9 mouse cellular contexts compared by ENCODE assay signal in the genomic region with DNA sequence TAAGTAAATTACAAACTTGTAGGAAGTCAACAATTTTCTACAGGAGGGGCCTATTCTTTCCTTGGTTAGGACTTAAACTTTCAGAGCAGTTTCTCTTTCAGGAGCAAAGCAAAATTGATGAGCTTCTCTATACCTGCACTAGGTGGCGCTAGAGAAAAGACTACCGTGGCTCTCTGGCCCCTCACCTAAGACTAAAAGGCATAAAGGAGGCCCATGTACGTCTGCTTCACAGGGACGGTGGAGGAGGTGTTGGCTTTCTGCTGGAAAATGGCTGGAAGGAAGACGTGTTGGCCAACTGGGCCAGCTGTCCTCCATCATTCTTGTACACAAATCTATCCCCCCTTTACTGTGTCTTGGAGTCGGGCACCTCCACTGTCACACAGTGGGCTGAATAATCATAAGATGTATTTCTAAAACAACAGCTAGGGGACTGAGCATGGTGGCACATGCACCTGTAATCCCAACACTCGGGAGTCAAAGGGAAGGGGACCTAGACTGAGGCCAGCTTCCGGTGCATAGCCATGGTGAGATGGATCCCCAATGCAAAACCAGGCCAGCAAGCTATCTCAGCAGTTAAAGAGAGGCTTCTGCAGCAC. TPM values are rescaled to one million over a fixed set of nuclear protein-coding genes. Genes with fewer than 3 reads are reported as not detected.
DNase-seq lines count a peak whose midpoint lies in the region; ATAC-seq and TF ChIP-seq lines count a peak whose summit lies in the region.
"Had no signal": no experiment of that assay in that cellular context is flagged by ENCODE, and none has a peak within 500 bp of the region (broad histone marks: within the 10 kb centered on the region; RNA-seq: fewer than 3 reads in every experiment).

No protein-coding gene starts in this region.

- no peaks in the 10 kb centered on the region for H3K4me1 ChIP-seq in hindbrain, postnatal 0 days (ENCODE audit: insufficient read depth, low read length)

- no peaks in the 10 kb centered on the region for H3K27me3 ChIP-seq in hindbrain, postnatal 0 days (ENCODE audit: insufficient read depth, low read length)
- H3K27me3 ChIP-seq: limb, embryonic 13.5 days had no signal

- peak; percentile 73 for TF ChIP-seq CTCF in hindbrain, postnatal 0 days (IDR thresholded peaks at IDR 0.05; ENCODE audit: low read depth)

- H3K27ac ChIP-seq in hindbrain, postnatal 0 days: no peak overlapping the region
- H3K27ac ChIP-seq: limb, embryonic 13.5 days had no signal

- no peak overlapping the region for H3K4me3 ChIP-seq in hindbrain, postnatal 0 days (ENCODE audit: low read length)
- H3K4me3 ChIP-seq: limb, embryonic 13.5 days had no signal

- ATAC-seq in frontal cortex, adult (ENCODE audit: low TSS enrichment): peak; percentile 50
- ATAC-seq in common myeloid progenitor, adult 5-6 weeks (replicated peaks; ENCODE audit: low read depth, poor library complexity, severe bottlenecking): peak; percentile 67
- ATAC-seq in hindbrain, postnatal 0 days: peak; percentile 38

- no peaks in the 10 kb centered on the region for H3K9me3 ChIP-seq in hindbrain, postnatal 0 days (ENCODE audit: low read length)
- H3K9me3 ChIP-seq: limb, embryonic 13.5 days had no signal

- no peak overlapping the region for H3K9ac ChIP-seq in hindbrain, postnatal 0 days (replicated peaks; ENCODE audit: low read length)
- H3K9ac ChIP-seq: limb, embryonic 13.5 days had no signal

- WGBS in hindbrain, postnatal 0 days: 46% methylated on average over 8 of the region's 8 CpGs

- no peaks in the 10 kb centered on the region for H3K36me3 ChIP-seq in hindbrain, postnatal 0 days (ENCODE audit: insufficient read depth, low read length)

- DNase-seq in frontal cortex, postnatal 25 days (ENCODE audit: low spot score in 2 of 2): no peak
- DNase-seq in right cerebral cortex, adult 18-20 months: peak; percentile 24
- no peak for DNase-seq in right cerebral cortex, postnatal 36 days (ENCODE audit: low spot score in 2 of 2)
- DNase-seq in hindbrain, postnatal 0 days (ENCODE audit: low spot score): peak; percentile 64
- peak; percentile 18 to 46 for DNase-seq in natural killer cell, adult 2 months (ENCODE audit: low spot score in 2 of 2)
- no peak for DNase-seq in testis, postnatal 14 days (ENCODE audit: low spot score)

- no peak overlapping the region for H3K4me2 ChIP-seq in hindbrain, postnatal 0 days (ENCODE audit: low read depth, low read length)
- H3K4me2 ChIP-seq: limb, embryonic 13.5 days had no signal

RNA-seq across cellular contexts. Expression of a gene that starts 36.0 kb away (rescaled TPM):
- not detected in 2 replicates for total RNA-seq in common myeloid progenitor, adult 5-6 weeks (2017)
- not detected in 2 replicates for total RNA-seq in hindbrain, postnatal 0 days (2014; rRNA removed)
- polyA plus RNA-seq in hindbrain, postnatal 0 days (2015; fragmentation: Nextera tagmentation; extraction: Ambion mirVana): not detected in 2 replicates
- polyA plus RNA-seq: limb, embryonic 13.5 days had no signal

RNA-seq across cellular contexts. Expression of a gene that starts 54.1 kb away (rescaled TPM):
- 9.2 and 9.6 TPM in 2 replicates for total RNA-seq in common myeloid progenitor, adult 5-6 weeks (2017)
- 5.1 and 5.2 TPM in 2 replicates for total RNA-seq in hindbrain, postnatal 0 days (2014; rRNA removed)
- 3.3 and 3.4 TPM in 2 replicates for polyA plus RNA-seq in hindbrain, postnatal 0 days (2015; fragmentation: Nextera tagmentation; extraction: Ambion mirVana)

RNA-seq across cellular contexts. Expression of a gene that starts 55.2 kb away (rescaled TPM):
- total RNA-seq in common myeloid progenitor, adult 5-6 weeks (2017): 20.3 and 22.9 TPM in 2 replicates
- total RNA-seq in hindbrain, postnatal 0 days (2014; rRNA removed): 10.1 and 13.8 TPM in 2 replicates
- polyA plus RNA-seq in hindbrain, postnatal 0 days (2015; fragmentation: Nextera tagmentation; extraction: Ambion mirVana): 9.7 and 11.0 TPM in 2 replicates

Comparison
In these comparisons a context has a peak if more than half of its experiments do, and no peak if none do; other contexts are left out.
1. DNase-seq: peak in right cerebral cortex, adult 18-20 months (single experiment), hindbrain, postnatal 0 days (single experiment) and natural killer cell, adult 2 months (2 of 2); none in frontal cortex, postnatal 25 days (0 of 2), right cerebral cortex, postnatal 36 days (0 of 2) and testis, postnatal 14 days (single experiment).
2. Peak in every context shown above with its lines, with median percentiles within 50 percentile points of each other: ATAC-seq.